Comparison of ENCODE assay signal across 21 mouse cellular contexts in the genomic region with DNA sequence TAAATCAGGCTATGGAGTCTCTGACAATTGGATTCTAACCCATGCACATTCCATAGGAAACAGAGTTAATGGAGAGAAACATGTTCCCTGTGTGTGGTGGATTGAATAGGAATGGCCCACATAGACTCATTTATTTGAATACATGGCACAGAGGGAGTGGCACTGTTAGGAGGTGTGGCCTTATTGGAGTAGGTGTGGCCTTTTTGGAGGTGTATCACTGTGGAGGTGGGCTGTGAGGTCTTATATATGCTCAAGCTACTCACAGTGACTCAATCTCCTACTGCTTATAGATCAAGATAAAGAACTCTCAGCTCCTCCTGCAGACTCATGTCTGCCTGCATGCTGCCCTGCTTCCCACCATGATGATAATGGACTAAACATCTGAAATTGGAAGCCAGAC.
DNase-seq lines count a peak whose midpoint lies in the region; ATAC-seq lines count a peak whose summit lies in the region.
"Had no signal": no experiment of that assay in that cellular context is flagged by ENCODE, and none has a peak within 500 bp of the region (broad histone marks: within the 10 kb centered on the region; RNA-seq: fewer than 3 reads in every experiment).

No protein-coding gene starts in this region.

- no peak overlapping the region for H3K4me3 ChIP-seq in heart, embryonic 12.5 days
- no peak overlapping the region for H3K4me3 ChIP-seq in heart, embryonic 10.5 days
- H3K4me3 ChIP-seq in heart, embryonic 11.5 days (ENCODE audit: low read depth, low read length): no peak overlapping the region
- no peak overlapping the region for H3K4me3 ChIP-seq in kidney, embryonic 15.5 days (replicated peaks)

- peak; percentile 51 for DNase-seq in heart, adult 11 months
- peak; percentile 56 for DNase-seq in heart, embryonic 10.5 days (ENCODE audit: low spot score)
- DNase-seq in induced T-regulatory cell, adult 2 months (ENCODE audit: low read depth): peak; percentile 12
- DNase-seq: adrenal gland, adult 2 months; adrenal gland, adult 8-10 months; adrenal gland, postnatal 10 days; adrenal gland, postnatal 14 days; adrenal gland, postnatal 25 days; adrenal gland, postnatal 36 days; B cell, adult 2 months; cerebellum, adult 11 months; cerebellum, adult 11-12 months; cerebellum, adult 18-20 months had no signal

- H3K36me3 ChIP-seq in heart, embryonic 12.5 days: no peaks in the 10 kb centered on the region
- no peaks in the 10 kb centered on the region for H3K36me3 ChIP-seq in heart, embryonic 10.5 days
- no peaks in the 10 kb centered on the region for H3K36me3 ChIP-seq in heart, embryonic 11.5 days (ENCODE audit: control insufficient read depth, insufficient read depth, low read length)
- H3K36me3 ChIP-seq in kidney, embryonic 15.5 days: no peaks in the 10 kb centered on the region
- H3K36me3 ChIP-seq: G1E had no signal

- H3K27me3 ChIP-seq in heart, embryonic 12.5 days (replicated peaks): no peaks in the 10 kb centered on the region
- H3K27me3 ChIP-seq in heart, embryonic 10.5 days (ENCODE audit: insufficient read depth, poor library complexity, severe bottlenecking): no peaks in the 10 kb centered on the region
- H3K27me3 ChIP-seq in heart, embryonic 11.5 days (ENCODE audit: control insufficient read depth, insufficient read depth, low read length): no peaks in the 10 kb centered on the region
- H3K27me3 ChIP-seq in kidney, embryonic 15.5 days: no peaks in the 10 kb centered on the region
- H3K27me3 ChIP-seq: CH12.LX had no signal

- H3K27ac ChIP-seq in heart, embryonic 12.5 days (ENCODE audit: poor library complexity, severe bottlenecking): no peak overlapping the region
- no peak overlapping the region for H3K27ac ChIP-seq in heart, embryonic 10.5 days
- H3K27ac ChIP-seq in heart, embryonic 11.5 days (ENCODE audit: low read depth, low read length): no peak overlapping the region
- H3K27ac ChIP-seq in kidney, embryonic 15.5 days: no peak overlapping the region

- no peak overlapping the region for H3K4me2 ChIP-seq in heart, embryonic 12.5 days
- no peak overlapping the region for H3K4me2 ChIP-seq in heart, embryonic 11.5 days
- no peak overlapping the region for H3K4me2 ChIP-seq in kidney, embryonic 15.5 days

- H3K9ac ChIP-seq in heart, embryonic 12.5 days: no peak overlapping the region
- H3K9ac ChIP-seq in heart, embryonic 11.5 days (ENCODE audit: low read depth, low read length): no peak overlapping the region
- H3K9ac ChIP-seq in kidney, embryonic 15.5 days: no peak overlapping the region

- peaks cover 15% of the 10 kb centered on the region for H3K4me1 ChIP-seq in heart, embryonic 12.5 days (replicated peaks)
- H3K4me1 ChIP-seq in heart, embryonic 10.5 days: peaks cover 15% of the 10 kb centered on the region
- peaks cover 8% of the 10 kb centered on the region for H3K4me1 ChIP-seq in heart, embryonic 11.5 days (ENCODE audit: control insufficient read depth, insufficient read depth, low read length)
- H3K4me1 ChIP-seq in kidney, embryonic 15.5 days: 0 out of 2 replicates have a peak, but pooled peaks cover 3% of the 10 kb centered on the region

- H3K9me3 ChIP-seq in heart, embryonic 12.5 days (replicated peaks): no peaks in the 10 kb centered on the region
- no peaks in the 10 kb centered on the region for H3K9me3 ChIP-seq in heart, embryonic 10.5 days
- H3K9me3 ChIP-seq in heart, embryonic 11.5 days (replicated peaks; ENCODE audit: control insufficient read depth, low read length): no peaks in the 10 kb centered on the region
- no peaks in the 10 kb centered on the region for H3K9me3 ChIP-seq in kidney, embryonic 15.5 days (replicated peaks)

- no peak for ATAC-seq in heart, embryonic 12.5 days (ENCODE audit: insufficient number of reproducible peaks, low FRiP score)
- ATAC-seq in heart, embryonic 11.5 days (replicated peaks; ENCODE audit: insufficient number of reproducible peaks, low FRiP score, low TSS enrichment): no peak
- no peak for ATAC-seq in kidney, embryonic 15.5 days (replicated peaks; ENCODE audit: low FRiP score)
- ATAC-seq: activated CD4-positive, CD25-positive, alpha-beta regulatory T cell, adult 4 months; CD4-positive, CD25-positive, alpha-beta regulatory T cell, adult 4 months; Patski had no signal
